Mouse (Mus musculus): Measurements from ENCODE around the gene Adh7. TPM values are rescaled to one million over a fixed set of nuclear protein-coding genes. Genes with fewer than 3 reads are reported as not detected.

Gene Adh7
- total RNA-seq, 2 experiments from 2014 or later, result 0.07 TPM; not detected in 1

DNA sequence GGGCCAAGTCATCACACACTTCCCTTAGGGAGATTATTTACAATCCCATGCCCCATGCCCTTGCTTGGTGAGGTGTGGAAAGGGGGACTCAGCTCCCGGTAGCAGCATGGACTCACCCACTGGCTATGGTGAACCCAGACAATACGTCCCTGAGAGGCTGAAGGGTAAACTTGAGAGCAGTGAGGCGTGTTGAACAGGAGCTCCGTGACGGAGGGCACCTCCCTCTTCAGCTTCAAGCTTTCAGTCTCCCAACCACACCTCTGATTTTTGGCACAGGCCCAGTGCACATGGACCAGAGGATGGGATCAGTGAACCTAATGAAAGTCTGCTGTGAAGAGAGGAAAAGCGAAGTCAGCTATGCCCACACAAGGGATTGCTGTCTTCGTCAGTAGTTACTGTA, 30.5 kb downstream of the Adh7 start:
- no peak for DNase-seq (ENCODE audit: extremely low spot score in 1 of 2, low spot score in 1 of 2)

DNA sequence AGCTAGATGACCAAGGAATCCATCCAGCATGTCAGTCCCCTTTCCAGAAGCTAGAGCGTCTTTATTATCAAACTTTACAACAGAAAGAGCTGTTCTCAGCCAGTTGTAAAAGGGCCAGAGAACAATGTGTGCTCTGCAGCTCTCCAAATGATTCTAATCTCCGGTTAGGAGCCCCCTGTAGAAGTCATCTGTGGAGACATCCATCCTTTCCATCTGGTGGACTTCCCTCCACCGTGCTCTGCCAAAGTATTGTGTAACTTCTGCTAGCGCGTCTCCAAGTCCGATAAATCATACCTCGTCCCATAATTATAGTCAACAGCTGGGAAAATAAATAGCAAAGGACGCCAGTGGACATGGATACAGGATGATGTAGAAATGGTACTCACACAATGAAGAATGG, 31.2 kb downstream of the Adh7 start:
- no peak for DNase-seq (ENCODE audit: extremely low spot score in 1 of 2, low spot score in 1 of 2)

DNA sequence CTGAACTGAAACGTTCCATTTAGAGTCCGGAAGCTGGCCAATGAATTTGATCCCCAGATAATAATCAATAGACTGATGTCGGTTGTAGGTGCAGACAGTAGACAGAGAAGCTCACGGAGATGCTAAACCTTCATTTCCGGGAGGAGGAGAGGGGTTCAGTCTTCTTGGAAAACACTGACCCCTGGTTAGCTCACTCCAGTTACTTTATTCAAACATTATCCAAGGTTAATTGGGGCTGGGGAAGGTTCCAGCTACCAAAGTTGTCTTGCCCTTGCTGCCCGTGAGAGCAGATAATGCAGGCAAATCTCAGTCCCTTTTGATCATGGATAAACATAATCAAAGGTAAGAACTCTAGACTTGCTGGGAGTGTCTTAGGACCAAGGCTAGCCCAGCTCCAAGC, 33.6 kb downstream of the Adh7 start:
- DNase-seq (ENCODE audit: extremely low spot score in 1 of 2, low spot score in 1 of 2), result no peak

DNA sequence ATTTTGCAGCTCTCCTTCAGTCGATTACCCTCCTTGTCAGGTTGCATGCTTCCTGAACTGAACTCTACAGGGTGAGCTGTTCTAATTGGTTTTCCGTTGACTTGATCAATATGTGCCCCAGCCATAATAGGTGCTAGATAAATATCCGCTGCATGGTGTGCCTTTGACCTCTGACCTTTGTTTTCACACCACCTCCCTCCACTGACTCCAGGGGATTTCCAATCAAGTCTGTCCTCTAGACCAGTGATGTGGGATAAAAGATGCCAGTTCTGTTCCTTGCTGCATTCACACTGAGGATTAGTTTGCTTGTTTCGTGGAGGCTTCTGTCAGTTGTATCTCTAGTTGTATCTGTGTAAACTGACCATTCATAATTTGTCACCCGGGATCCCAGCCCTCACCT, 36.6 kb downstream of the Adh7 start:
- DNase-seq (ENCODE audit: extremely low spot score in 1 of 2, low spot score in 1 of 2), result no peak

DNA sequence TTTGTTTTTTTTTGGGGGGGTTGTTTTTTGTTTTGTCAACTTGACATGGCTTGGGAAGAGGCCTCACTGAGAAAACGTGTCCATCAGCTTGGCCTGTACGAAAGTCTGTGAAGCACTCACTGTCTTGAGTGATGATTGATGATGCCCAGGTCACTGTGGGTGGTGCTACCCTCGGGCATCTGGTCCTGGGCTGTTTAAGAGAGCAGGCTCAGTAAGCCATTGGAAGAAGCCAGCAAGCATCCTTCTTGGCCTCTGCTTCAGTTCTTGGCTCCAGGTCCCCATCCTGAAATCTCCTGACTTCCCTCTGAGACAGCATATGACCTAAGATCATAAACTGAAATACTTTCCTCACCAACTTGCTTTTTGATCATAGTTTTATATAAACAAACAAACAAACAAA, 37.8 kb downstream of the Adh7 start:
- no peak for DNase-seq (ENCODE audit: extremely low spot score in 1 of 2, low spot score in 1 of 2)

DNA sequence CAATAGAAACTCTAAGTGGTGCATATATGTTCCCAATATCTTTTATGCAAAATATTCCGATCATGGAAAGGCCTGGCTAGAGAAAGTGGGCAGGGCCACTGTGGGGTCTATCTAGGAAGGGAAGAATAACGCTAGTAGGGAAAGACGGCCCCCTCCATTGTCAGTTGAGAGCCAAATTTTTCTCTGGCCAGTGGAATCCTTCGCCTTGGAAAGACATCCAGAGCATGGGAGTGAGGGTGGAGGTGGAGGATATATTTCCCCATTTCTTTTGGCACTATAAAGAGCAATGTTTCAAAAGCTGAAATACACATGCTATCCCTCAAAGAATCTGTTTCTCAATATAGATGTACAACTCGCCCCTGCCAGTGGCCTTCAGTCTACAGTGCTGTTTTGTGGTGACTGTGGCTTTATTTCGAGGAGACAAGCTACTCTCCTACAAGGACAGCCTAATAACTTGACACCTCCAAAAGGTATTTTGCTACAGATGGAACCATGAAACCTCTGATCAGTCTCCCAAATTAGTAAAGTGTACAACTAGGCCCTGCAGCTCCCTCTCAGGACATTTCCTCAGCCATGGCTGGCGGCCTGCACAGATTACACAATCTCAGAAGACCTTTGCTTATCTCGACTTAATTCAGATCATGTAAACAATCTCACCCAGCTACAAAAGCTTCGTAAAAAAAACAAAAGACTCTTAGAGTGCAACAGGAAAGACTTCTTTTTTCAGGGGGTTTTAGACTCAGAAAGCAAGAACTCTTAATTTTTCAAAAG, 38.4 kb downstream of the Adh7 start:
- no peak for DNase-seq (ENCODE audit: extremely low spot score in 1 of 2, low spot score in 1 of 2)

DNA sequence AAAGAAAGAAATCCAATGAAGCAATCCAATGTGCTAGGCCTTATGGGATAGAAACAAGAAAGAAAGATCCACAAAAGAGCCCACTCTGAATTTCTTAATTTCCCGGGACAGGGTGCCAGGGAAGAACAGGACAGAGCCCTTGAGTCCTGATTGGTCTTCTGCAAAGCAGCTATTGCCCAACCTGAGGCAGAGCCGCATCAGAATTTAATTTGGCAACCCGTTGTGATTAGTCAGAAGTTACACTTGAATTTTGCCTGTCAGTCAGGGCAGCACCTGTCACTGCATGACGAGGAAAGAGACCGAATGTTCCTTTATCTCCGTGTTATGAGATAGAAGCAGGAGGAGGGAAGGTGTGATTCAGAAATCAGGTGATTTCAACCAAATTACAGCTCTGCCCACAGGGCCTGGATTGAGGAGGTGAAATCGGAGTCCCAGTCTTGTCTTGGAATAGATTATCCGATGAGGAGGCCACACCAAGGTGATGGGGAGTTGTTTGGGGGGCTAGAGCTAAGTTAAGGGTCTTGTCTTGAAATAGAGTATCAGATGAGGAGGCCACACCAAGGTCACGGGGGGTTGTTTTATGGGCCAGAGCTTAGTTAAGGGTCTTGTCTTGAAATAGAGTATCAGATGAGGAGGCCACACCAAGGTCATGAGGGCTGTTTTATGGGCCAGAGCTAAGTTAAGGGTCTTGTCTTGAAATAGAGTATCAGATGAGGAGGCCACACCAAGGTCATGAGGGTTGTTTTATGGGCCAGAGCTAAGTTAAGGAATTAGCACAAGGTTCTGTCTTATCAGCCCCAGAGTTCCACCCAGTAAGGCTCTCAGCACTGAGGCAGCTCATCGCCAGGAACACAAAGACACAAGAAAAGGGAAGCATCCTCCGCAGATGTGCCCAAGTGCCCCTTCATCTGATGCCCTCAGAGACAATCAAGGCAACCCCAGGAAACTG, 43.4 kb downstream of the Adh7 start, which contains the start of gene Adh1:
Adh1 (plus strand) TSS at position 271 of the 949 bp plus-strand sequence.
- no peak for DNase-seq (ENCODE audit: extremely low spot score in 1 of 2, low spot score in 1 of 2)

DNA sequence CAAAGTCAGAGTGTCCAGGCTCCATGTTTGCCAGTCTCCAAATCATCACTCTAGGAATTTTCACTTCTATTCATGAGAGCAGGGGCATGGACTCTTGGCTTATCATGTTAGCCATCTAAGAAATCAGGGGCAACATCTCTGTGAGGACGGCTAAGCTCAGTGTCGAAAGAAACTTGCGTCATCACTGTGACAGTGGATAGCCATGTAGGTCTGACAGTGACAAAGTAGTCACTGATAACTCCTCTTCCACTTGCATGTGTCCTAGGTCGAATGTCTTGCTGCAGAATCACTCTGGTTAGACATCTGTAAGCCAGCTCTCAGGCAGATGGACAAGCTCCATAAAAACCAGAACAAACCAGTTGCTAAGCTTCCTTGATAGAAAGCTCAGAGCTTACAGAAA, 45.0 kb downstream of the Adh7 start:
- no peak for DNase-seq (ENCODE audit: extremely low spot score in 1 of 2, low spot score in 1 of 2)

DNA sequence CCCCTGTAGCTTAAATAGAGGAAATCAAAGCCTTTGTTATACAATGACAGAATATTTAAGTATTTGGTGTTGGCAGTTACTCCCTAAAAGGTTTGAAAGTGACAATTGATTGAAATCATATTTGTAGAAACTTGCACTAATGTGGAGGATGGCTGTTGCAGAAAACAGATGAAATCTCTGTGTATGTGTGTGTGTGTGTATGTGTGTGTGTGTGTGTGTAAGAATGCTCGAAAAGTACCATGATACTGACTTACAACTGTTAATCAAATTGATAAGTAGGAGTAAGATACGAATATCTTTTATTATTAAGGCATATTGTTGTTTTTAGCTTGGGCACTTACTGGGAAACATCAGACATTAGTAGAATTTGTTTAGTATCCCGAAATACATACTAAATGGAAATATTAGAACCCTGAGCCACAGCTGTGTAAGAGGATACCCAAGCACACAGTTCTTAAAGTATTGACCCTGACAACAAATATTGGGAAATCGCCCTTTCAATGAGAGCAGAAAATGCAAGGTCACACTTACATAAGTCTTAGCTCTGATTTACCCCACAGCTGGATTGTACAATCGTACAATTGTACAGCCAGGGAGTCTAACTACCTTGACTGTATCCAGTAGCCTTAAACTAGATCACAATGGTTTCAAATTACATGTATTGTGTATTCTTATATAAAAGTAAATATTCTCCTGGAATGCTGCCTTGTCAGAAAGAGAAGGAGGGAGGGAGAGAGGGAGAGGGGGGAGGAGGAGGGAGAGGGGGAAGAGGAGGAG, 45.8 kb downstream of the Adh7 start:
- no peak for DNase-seq (ENCODE audit: extremely low spot score in 1 of 2, low spot score in 1 of 2)

DNA sequence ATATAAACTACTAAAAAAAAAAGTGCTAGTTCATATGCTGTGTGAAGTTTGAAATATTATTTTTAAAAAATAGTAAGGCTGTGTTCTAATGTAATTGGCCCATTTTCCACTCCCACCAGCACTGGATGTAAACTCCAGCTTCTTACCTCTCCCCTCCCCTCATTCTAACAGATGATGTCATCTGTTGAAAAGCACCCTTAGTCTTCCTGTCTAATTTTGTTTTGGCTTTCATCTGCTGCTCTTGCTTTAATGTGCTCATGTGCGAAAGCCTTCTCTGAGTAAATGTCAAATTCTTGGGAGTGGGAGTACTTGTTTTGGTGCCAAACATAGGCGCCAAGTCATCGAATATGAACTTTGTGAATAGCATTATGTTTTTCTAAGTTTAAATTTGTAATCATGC, 47.1 kb downstream of the Adh7 start:
- no peak for DNase-seq (ENCODE audit: extremely low spot score in 1 of 2, low spot score in 1 of 2)

DNA sequence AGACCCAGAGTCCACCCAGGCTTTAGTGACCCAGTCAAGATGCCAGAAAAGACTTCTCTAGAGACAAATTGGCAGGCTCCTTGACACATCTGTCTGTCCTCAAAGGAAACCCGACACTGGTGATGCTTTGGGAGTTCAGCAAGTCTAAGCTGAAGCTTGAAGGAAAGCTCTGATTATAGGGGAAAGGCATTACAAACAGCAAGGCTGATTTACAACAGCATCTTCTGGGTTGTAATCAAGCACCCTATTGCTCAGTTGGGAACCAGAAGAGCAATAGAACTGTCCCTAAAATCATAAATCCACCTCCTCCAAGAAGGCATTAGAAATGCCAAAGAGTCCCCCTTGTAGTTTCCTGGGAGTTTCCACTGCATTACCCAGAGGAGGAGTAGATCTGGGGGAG, 52.9 kb downstream of the Adh7 start:
- no peak for DNase-seq (ENCODE audit: extremely low spot score in 1 of 2, low spot score in 1 of 2)

DNA sequence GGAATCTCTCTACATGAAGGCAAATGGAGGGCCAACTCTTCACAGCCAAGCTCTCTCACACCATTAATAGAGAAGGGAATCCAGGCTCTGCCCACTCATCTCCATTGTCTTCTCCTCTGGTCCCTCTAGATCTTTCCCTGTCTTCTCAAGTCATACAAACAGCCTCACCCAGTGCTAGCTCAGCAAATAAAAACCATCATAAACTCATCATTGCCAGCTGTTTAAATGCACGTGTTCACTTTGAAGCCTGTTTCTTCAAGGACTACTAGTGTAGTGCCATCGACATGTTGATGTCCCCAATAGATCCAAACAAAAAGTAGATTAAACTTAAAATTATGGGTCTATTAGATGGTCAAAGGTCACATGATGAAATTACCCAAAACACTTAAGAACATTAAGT, 53.7 kb downstream of the Adh7 start:
- no peak for DNase-seq (ENCODE audit: extremely low spot score in 1 of 2, low spot score in 1 of 2)

DNA sequence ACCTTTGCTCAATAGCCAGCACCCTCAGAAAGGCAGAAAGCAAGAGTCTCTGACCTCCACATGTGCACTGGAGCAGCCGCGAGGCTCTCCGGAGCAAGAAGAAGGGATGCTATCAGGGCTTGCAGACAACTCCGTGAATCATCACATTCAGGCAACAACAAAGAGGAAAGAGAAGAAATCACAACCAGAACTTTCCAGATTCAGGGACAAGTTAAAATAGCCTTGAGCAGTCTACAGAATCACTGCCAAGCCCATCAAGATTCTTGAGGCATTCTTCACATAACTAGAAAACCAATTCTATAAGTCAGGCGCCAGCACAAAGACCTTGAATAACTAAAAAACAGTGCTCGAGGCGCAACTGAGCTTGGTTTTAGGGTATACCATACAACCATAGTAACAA, 55.5 kb downstream of the Adh7 start:
- DNase-seq (ENCODE audit: extremely low spot score in 1 of 2, low spot score in 1 of 2), result no peak

DNA sequence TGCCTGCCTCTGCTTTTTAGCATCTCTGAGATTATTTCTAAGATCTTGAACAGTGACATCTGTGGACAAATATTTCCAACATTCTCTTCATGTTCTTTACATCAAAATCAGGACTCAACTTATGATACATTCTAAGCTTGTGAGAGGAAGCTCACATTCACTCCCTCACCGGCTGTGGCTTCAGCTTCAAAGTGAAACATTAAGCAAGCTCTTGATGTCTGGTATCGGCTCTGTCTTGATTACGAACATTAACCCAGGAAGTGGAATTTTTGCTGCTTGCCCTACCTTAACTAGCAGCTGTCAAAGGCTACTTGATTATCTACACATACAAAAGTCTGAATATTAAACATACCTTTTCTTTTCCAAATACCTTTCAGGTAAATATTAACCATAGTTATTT, 57.5 kb downstream of the Adh7 start:
- DNase-seq (ENCODE audit: extremely low spot score in 1 of 2, low spot score in 1 of 2), result no peak

DNA sequence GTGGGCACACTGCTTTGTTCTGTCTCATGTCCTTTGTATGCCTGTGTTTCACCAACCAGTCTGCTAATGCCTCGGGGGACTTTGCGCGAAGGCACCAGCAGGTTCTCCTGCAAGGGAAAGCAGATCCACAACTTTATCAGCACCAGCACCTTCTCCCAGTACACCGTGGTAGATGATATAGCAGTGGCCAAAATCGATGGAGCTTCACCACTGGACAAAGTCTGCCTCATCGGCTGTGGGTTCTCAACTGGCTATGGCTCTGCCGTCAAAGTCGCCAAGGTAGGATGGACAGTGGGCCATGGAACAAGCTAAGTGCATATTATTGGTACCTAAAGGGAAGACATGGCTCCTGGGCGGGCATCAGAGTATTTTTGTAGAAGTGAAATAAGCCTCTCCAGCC, 65.0 kb downstream of the Adh7 start:
- DNase-seq (ENCODE audit: extremely low spot score in 1 of 2, low spot score in 1 of 2), result no peak

Other genes starting within 250 kb of the Adh7 start
- 1 to 10 TPM; 4.3 to 6.7 TPM for gene Dapp1, start 236.2 kb upstream of the Adh7 start, total RNA-seq (2021)
- gene 1110002E22Rik, start 152.7 kb upstream of the Adh7 start, total RNA-seq (2021), result 1 to 10 TPM; 1.5 to 2.4 TPM
- under 1 TPM in 1 of 2 experiments, not detected in 1; 0.28 TPM for gene Gm5105, start 150.4 kb upstream of the Adh7 start, total RNA-seq (2021)
- 1 to 10 TPM; 4.2 to 4.9 TPM for gene Trmt10a, start 74.3 kb upstream of the Adh7 start, total RNA-seq (2021)
- gene Mttp, start 72.8 kb upstream of the Adh7 start, total RNA-seq (2021), result 1 to 10 TPM; 5.3 to 5.8 TPM
- gene 4930579F01Rik, start 23.9 kb upstream of the Adh7 start, total RNA-seq (2021), result not detected
- under 1 TPM; 0.45 to 0.59 TPM for gene Adh1, start 43.2 kb downstream of the Adh7 start, total RNA-seq (2021)
- not detected for gene Adh6a, start 95.5 kb downstream of the Adh7 start, total RNA-seq (2021)
- gene Adh6b, start 124.0 kb downstream of the Adh7 start, total RNA-seq (2021), result not detected
- gene Adh4, start 197.7 kb downstream of the Adh7 start, total RNA-seq (2021), result not detected
- 10 to 100 TPM; 71.0 to 76.7 TPM for gene Adh5, start 225.3 kb downstream of the Adh7 start, total RNA-seq (2021)

Data from layer of hippocampus, postnatal 25 days (tissue).